Mouse (Mus musculus): Measurements from ENCODE around the gene Gm42688.

Gene Gm42688

GRCm38 (mm10) chr6:83101316-83101687 is at the start of gene Gm42688, which contains the start of gene Ccdc142:
Gene Gm42688 (plus strand): TSS chr6:83101617.
Gene Ccdc142 (plus strand): TSS chr6:83101601.
- DNase-seq (ENCODE audit: low read depth, low spot score) = peak; percentile 92

DNA sequence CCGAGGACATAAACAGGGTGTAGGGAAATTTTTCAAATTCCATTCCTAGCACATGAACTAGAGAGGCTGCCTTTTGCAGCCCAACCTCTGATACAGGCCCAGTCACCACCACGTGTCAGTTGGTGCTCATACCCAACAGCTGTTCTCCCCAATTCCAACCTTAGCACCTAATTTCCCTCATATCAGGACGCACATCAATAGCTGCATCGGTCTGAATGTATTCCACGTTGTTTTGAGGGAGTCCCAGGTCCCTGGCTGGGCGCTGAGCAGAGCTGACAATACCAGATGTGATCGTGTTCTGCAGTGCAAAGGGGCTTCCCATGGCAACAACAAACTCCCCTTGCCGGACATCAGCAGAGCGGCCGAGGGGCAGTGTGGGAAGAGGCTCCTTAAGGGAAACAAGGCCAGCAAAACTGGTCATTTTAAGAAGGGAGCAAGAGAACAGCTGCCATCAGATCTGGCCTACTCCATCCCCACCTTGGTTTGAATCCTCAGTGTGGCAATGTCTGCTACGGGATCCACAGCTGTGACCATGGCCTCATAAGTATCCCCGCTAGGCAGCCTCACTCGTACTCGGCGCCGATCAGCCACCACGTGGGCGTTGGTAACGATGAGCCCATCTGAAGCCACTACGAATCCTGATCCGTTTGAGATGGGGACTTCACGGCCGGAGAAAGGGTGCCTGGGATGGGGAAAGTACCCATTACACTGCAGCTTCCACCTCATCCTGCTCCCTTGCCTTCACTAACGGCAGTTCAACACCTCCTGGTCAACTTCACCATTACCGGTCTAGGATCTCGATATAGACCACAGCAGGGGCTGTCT is 48.1 kb upstream of the Gm42688 start:
- DNase-seq (ENCODE audit: low read depth, low spot score) = peak; percentile 82

DNA sequence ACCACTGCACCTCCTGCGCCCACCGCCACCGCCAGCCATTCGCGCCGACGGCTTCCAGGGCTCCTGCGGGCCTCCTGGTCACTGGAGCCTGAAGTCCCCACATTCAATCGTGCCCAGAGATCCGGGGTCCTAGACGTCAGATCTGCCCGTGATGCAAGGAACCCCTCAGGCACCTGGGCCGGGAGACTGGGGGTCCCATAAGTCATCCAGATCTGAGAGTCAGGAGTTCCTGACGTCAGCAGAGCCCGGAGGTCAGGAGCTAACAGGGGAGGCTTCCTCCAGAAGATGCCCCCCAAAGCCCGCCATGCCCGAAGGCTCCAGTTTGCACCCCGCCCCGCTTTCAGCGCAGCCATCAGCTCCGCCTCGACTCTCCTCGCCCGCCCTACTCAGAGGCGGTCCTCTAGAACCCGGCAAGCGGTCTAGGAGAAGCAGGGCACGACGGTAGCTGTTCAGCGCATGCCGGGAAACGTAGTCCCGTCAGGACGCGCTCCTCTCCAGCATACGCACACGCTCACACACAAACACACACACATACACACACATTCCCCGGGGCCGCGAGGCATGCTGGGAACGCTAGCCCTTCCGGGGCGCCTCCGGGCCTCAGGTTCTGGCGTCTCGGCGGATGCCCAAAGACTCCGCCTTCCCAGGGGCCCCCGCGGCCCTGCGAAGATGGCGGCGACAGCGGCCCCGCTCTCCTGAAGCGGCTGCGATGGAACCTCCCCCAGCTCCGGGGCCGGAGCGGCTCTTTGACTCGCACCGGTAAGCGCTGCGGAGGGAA is 47.2 kb upstream of the Gm42688 start, which contains the start of gene Aup1:
Gene Aup1, plus strand, starts transcription at position 448 of the 778 bp plus-strand sequence.
- peak; percentile 99 for DNase-seq (ENCODE audit: low read depth, low spot score)

DNA sequence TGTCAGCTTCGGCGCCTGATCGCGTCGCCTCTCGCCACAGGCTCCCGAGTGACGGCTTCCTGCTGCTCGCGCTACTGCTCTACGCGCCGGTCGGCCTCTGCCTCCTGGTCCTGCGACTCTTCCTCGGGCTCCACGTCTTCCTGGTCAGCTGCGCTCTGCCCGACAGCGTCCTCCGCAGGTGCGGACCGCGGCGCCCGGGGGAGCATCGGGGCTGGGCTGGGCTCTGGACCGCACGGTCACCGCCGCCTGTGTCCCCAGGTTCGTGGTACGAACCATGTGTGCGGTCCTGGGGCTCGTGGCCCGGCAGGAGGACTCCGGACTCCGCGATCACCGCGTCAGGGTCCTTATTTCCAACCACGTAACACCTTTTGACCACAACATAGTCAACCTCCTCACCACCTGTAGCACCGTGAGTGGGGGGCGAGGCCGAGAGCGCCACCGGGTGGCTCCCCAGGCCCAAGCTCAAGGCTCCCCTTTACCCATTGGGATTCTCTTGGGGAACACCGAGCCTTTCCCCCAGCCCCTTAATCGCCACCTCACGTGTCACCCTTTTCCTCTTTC is 46.5 kb upstream of the Gm42688 start, which contains the start of gene Htra2:
Gene Htra2, minus strand, starts transcription at position 403 of the 561 bp plus-strand sequence.
- no peak for DNase-seq (ENCODE audit: low read depth, low spot score)

- DNase-seq (ENCODE audit: low read depth, low spot score) = peak; percentile 43
Observed at GRCm38 (mm10) chr6:83057790-83058189, 43.6 kb upstream of the Gm42688 start, which contains the start of gene Dqx1. Gene Dqx1 (plus strand): TSS chr6:83057844.

DNA sequence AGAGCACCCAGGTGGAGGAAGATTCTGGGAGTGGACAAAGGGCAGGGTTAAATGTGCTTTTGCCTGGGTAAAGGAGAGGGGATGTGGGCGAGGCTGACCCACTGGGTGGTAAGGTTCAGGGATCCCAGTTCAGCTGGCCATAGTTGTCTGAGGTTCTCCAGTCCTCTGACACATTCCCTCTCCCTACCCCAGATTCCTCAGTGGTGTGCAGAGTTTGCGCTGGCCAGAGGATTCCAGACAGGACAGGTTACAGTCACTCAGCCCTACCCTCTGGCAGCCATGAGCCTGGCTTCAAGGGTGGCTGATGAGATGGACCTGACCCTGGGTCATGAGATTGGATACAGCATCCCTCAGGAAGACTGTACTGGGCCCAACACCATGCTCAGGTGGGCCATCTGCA is 42.7 kb upstream of the Gm42688 start:
- DNase-seq (ENCODE audit: low read depth, low spot score) = no peak

DNA sequence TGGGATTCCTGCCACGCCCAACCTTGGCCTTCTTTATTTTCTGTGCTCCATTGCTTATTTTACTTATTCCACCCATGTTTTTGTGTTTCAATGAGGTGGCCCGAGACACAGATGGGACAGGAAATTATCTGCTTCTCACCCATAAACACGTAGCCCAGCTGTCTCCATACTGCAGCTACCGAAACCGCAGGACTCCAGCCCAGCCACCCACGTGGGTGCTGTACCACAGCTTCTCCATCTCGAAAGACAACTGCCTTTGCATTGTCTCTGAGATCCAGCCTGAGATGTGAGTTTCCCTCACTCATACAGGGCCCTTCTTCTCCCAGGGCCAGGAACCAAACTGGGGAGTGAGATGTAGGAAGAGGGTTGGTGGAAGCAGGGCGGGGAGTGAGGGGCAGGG is 35.4 kb upstream of the Gm42688 start:
- no peak for DNase-seq (ENCODE audit: low read depth, low spot score)

DNA sequence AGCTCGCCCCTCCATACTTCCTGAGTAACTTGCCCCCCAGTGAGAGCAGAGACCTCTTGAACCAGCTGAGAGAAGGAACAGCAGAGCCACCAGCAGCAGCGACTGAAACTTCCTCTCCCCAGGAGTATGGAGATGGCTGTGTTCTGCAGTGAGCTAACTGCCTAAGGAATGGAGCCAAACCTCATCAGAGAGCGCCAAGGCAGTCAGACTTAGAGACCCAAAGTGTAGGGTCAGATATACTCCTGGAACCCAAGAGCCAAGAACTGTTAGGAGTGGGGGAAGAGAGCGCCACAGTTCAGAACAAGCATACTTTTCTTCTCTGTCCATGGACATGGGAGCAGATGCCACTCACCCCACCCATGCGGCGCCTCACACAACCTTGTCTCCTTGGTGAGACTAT is 35.0 kb upstream of the Gm42688 start:
- no peak for DNase-seq (ENCODE audit: low read depth, low spot score)

GRCm38 (mm10) chr6:83068221-83068620 is 33.2 kb upstream of the Gm42688 start:
- no peak for DNase-seq (ENCODE audit: low read depth, low spot score)

GRCm38 (mm10) chr6:83068706-83069487 is 32.5 kb upstream of the Gm42688 start:
- DNase-seq (ENCODE audit: low read depth, low spot score) = no peak

DNA sequence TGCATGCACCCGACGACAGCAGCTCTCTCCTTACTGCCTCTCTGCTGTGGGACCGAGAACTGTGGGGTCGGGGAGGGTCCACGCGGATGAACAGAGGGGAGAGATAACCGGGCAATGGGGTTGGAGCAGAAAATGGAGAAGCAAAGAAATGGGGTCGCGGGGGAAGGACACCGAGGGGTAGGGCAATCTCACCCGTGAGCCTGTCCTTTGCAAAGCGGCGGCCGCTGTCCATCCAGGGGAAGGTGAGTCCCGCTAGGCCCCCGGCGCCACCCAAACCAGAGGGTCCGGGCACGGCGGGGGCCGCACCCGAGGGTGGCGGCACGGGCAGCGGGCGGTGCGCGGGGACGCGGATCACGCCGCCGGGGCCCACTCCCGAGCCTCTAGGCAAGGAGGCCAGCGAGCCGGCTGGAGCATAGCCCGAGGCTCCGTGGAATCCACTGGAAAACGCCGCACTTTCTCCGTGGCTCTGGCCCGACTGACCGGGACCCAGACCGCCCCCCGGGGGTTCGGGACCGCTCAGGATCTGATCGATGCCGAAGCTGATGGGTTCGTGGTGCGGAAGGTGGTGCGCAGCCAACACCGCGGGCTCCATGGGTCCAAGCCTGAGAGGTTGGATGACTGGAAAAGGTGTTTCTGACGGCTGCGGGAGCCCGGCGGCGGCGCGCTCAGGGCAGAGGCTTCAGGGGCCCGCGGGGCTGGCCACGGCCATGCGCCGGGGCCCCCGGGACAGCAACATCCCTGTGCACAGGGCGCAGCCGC is 31.8 kb upstream of the Gm42688 start:
- DNase-seq (ENCODE audit: low read depth, low spot score) = no peak

GRCm38 (mm10) chr6:83070247-83070310 is 31.3 kb upstream of the Gm42688 start, which contains the start of gene Tlx2:
Gene Tlx2 (minus strand): TSS chr6:83070293.
- no peak for DNase-seq (ENCODE audit: low read depth, low spot score)

DNA sequence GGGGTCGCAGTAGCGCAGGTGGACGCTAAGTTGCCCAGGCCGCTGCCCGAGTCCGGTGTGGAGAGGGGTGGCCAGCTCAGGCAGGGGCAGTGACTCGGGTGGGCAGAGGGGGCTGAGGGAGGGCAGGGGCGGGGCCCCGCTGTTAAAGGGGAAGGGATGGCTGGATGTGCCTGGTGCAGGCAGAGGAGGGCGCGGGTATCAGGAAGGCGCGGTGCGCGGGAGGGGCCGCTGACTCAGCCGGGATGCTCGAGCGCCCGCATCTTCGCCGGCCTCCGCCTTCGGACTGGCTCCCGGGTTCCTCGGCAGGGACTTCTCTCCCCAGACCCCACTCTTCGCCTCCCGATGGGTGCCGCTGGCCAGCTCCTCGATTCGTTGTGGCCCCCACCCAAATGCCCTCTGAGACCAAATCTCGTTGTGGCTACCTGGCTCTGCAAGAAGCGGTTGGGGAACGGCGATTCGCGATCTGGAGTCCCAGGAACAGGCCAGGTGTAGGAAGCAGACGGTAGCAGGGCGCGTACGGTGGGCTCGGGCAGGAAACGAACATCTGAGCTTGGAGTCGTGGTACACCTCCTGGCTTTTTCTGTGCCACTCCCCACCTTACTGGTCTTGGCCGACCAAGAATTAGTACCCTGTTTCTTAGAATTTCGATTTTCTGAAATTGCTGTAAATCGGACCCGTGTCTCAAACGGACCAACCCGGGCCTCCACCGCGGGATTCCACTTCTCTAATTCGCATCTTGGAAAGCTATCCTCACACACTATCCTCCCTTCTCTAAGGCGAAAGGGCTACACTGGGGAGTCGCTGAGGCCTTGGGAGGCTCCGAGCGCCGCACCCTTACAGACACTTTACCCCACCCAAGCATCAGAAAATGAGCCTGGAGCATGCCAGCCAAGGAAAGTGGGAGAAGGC is 30.9 kb upstream of the Gm42688 start:
- DNase-seq (ENCODE audit: low read depth, low spot score) = no peak

GRCm38 (mm10) chr6:83071220-83071619 is 30.2 kb upstream of the Gm42688 start:
- no peak for DNase-seq (ENCODE audit: low read depth, low spot score)

- peak; percentile 58 for DNase-seq (ENCODE audit: low read depth, low spot score)
Observed at GRCm38 (mm10) chr6:83074979-83075378, 26.4 kb upstream of the Gm42688 start.

GRCm38 (mm10) chr6:83077630-83078323 is 23.6 kb upstream of the Gm42688 start, which contains the start of gene Pcgf1:
Gene Pcgf1 (plus strand): TSS chr6:83077869.
- peak; percentile 69 for DNase-seq (ENCODE audit: low read depth, low spot score)

GRCm38 (mm10) chr6:83078324-83078858 is 23.0 kb upstream of the Gm42688 start:
- DNase-seq (ENCODE audit: low read depth, low spot score) = peak; percentile 99

GRCm38 (mm10) chr6:83080210-83080609 is 21.2 kb upstream of the Gm42688 start:
- no peak for DNase-seq (ENCODE audit: low read depth, low spot score)

DNA sequence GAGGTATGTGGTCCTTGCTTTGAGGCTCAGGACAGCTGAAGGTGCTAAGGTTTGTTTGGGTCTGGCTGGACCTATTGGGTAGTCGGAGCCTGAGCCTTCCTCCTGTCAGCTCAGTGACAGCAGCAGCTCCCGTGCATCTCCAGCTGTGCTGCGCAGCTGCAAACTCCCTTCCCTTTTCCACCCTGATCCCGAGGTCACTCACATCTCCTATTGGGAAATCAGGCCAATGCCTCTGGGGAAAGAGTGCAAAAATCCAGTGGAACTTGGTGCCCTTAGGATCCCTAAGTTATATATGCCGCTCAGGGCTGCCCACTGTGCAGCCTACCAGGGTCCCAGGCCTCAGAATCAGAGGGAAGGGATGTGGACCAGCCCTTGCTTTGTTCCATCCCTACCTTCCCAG is 17.9 kb upstream of the Gm42688 start:
- no peak for DNase-seq (ENCODE audit: low read depth, low spot score)

Data from 3T3-L1 (cell line).